Mouse (Mus musculus) splenic B cell, adult 2 months (primary cell): ENCODE measurements around the gene Txndc8.

Source experiments
- DNase-seq: peaks from one replicate; pipeline ENCODE4 v3.0.0-alpha.2; 2011; ENCODE audit warnings: low read depth, low spot score
- H3K27me3 ChIP-seq: 2 replicates; pipeline ENCODE4 v1.6.1; 2012; ENCODE audit warnings: mild to moderate bottlenecking, low read length, moderate library complexity, mixed read lengths; ENCODE audit not compliant: control insufficient read depth, poor library complexity, insufficient read depth, severe bottlenecking
- H3K36me3 ChIP-seq: 2 replicates; pipeline ENCODE4 v1.6.1; 2012; ENCODE audit warnings: mild to moderate bottlenecking, low read length, moderate library complexity, mixed read lengths; ENCODE audit not compliant: control insufficient read depth, poor library complexity, insufficient read depth, severe bottlenecking

The Txndc8 gene

GRCm38 (mm10) chr4:57970285-57970684, 38.6 kb downstream of the Txndc8 start:
- DNase-seq = no peak
- Histone ChIP-seq H3K27me3 (no peaks in the 10 kb centered on the region), H3K36me3 (no peaks in the 10 kb centered on the region)

- H3K36me3 ChIP-seq = no peaks in the 10 kb centered on the region
- H3K27me3 ChIP-seq = no peaks in the 10 kb centered on the region
- no peak for DNase-seq
Observed at GRCm38 (mm10) chr4:57967195-57967594, 41.7 kb downstream of the Txndc8 start.

- H3K36me3 ChIP-seq = no peaks in the 10 kb centered on the region
Observed at GRCm38 (mm10) chr4:57965516-57965915, 43.4 kb downstream of the Txndc8 start.

GRCm38 (mm10) chr4:57964143-57964542, 44.8 kb downstream of the Txndc8 start:
- Histone ChIP-seq H3K36me3 (no peaks in the 10 kb centered on the region), H3K27me3 (no peaks in the 10 kb centered on the region)
- DNase-seq = no peak

More at GRCm38 (mm10) chr4:57965516-57965915, 43.4 kb downstream of the Txndc8 start:
- no peaks in the 10 kb centered on the region for H3K27me3 ChIP-seq
- no peak for DNase-seq

GRCm38 (mm10) chr4:57959056-57959455, 49.9 kb downstream of the Txndc8 start:
- no peaks in the 10 kb centered on the region for H3K36me3 ChIP-seq
- DNase-seq = no peak
- no peaks in the 10 kb centered on the region for H3K27me3 ChIP-seq

GRCm38 (mm10) chr4:57958098-57958497, 50.8 kb downstream of the Txndc8 start:
- Histone ChIP-seq H3K36me3 (no peaks in the 10 kb centered on the region), H3K27me3 (no peaks in the 10 kb centered on the region)
- DNase-seq = peak; percentile 52

- H3K27me3 ChIP-seq = no peaks in the 10 kb centered on the region
- no peak for DNase-seq
- H3K36me3 ChIP-seq = no peaks in the 10 kb centered on the region
Observed at GRCm38 (mm10) chr4:57957200-57958085, 51.5 kb downstream of the Txndc8 start.

GRCm38 (mm10) chr4:57956029-57956960, 52.6 kb downstream of the Txndc8 start, which contains the start of gene Txn1:
TSS of gene Txn1 (minus strand) at chr4:57956411.
- Histone ChIP-seq H3K36me3 (no peaks in the 10 kb centered on the region), H3K27me3 (no peaks in the 10 kb centered on the region)
- DNase-seq = peak; percentile 96

GRCm38 (mm10) chr4:57955544-57955958, 53.4 kb downstream of the Txndc8 start:
- DNase-seq = peak; percentile 35
- Histone ChIP-seq H3K27me3 (no peaks in the 10 kb centered on the region), H3K36me3 (peaks cover 3% of the 10 kb centered on the region; the same call in 1 of the 2 replicates)

GRCm38 (mm10) chr4:57954991-57955390, 53.9 kb downstream of the Txndc8 start:
- Histone ChIP-seq H3K27me3 (no peaks in the 10 kb centered on the region), H3K36me3 (peaks cover 3% of the 10 kb centered on the region; the same call in 1 of the 2 replicates)
- DNase-seq = no peak

GRCm38 (mm10) chr4:57954580-57954979, 54.3 kb downstream of the Txndc8 start:
- DNase-seq = no peak
- H3K36me3 ChIP-seq = peaks cover 3% of the 10 kb centered on the region
- H3K27me3 ChIP-seq = no peaks in the 10 kb centered on the region

GRCm38 (mm10) chr4:57953796-57954195, 55.1 kb downstream of the Txndc8 start:
- H3K27me3 ChIP-seq = no peaks in the 10 kb centered on the region
- peaks cover 3% of the 10 kb centered on the region for H3K36me3 ChIP-seq
- no peak for DNase-seq

- peaks cover 3% of the 10 kb centered on the region for H3K36me3 ChIP-seq
- DNase-seq = no peak
- no peaks in the 10 kb centered on the region for H3K27me3 ChIP-seq
Observed at GRCm38 (mm10) chr4:57952891-57953290, 56.0 kb downstream of the Txndc8 start.

GRCm38 (mm10) chr4:57952416-57952815, 56.5 kb downstream of the Txndc8 start:
- H3K36me3 ChIP-seq = peaks cover 3% of the 10 kb centered on the region
- DNase-seq = no peak
- H3K27me3 ChIP-seq = no peaks in the 10 kb centered on the region

- H3K36me3 ChIP-seq = peaks cover 3% of the 10 kb centered on the region
Observed at GRCm38 (mm10) chr4:57949866-57950265, 59.1 kb downstream of the Txndc8 start.

More at GRCm38 (mm10) chr4:57949866-57950265, 59.1 kb downstream of the Txndc8 start:
- no peaks in the 10 kb centered on the region for H3K27me3 ChIP-seq
- DNase-seq = no peak
